Mouse (Mus musculus) liver, adult 2 months (tissue): ENCODE data around the gene Gm128.

ENCODE experiments used
- CTCF ChIP-seq: fragments of 200-500 bp; IDR thresholded peaks from 2 replicates; pipeline ENCODE4 v1.5.1; 2011; ENCODE audit warnings: low read depth, low read length, control low read depth
- POLR2A ChIP-seq: fragments of 200-500 bp; IDR thresholded peaks from 2 replicates; pipeline ENCODE4 v1.6.1; 2011; ENCODE audit warnings: low read length, control low read depth; ENCODE audit not compliant: insufficient read depth; ENCODE audit errors: extremely low read depth

GRCm38 (mm10) chr3:95241498-95241897 is at the start of gene Gm128:
- no peak for TF ChIP-seq CTCF
- no peak for TF ChIP-seq POLR2A
